Mouse (Mus musculus): Measurements from ENCODE around the gene Irf2bp2.

Gene Irf2bp2

GRCm38 (mm10) chr8:126567674-126568073, 26.1 kb downstream of the Irf2bp2 start:
- no peak for DNase-seq (ENCODE audit: low spot score)

- DNase-seq (ENCODE audit: low spot score): peak; percentile 53
These were observed 27.2 kb downstream of the Irf2bp2 start for GRCm38 (mm10) chr8:126566446-126567062.

- DNase-seq (ENCODE audit: low spot score): no peak
These were observed 27.8 kb downstream of the Irf2bp2 start for GRCm38 (mm10) chr8:126565954-126566445.

GRCm38 (mm10) chr8:126565231-126565781, 28.5 kb downstream of the Irf2bp2 start:
- DNase-seq (ENCODE audit: low spot score): no peak

GRCm38 (mm10) chr8:126564551-126565154, 29.1 kb downstream of the Irf2bp2 start:
- no peak for DNase-seq (ENCODE audit: low spot score)

DNA sequence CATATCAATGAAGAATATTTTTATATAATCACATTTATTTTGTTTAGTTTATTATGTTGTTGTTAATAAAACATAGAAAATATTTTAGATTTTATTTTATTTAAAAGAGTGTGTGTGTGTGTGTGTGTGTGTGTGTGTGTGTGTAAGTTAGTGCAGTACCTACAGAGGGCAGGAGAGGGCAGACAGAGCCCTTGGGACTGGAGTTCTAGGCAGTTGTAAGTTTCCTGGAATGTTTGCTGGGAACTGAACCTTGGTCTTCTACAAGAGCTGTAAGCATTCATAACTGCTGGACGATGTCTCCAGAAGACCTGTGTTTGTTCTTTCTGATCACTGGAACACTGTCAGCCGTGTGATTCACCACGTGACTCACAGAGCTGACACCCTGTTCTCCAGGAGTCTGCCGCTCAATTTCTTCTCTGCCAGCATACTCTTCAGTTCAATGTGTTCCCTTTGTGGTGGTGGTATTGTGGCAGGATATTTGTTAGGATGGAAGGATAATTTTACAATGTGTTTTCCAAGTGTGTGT, 32.4 kb downstream of the Irf2bp2 start:
- no peak for DNase-seq (ENCODE audit: low spot score)

- DNase-seq (ENCODE audit: low spot score): no peak
These were observed 35.3 kb downstream of the Irf2bp2 start for GRCm38 (mm10) chr8:126558400-126558953.

DNA sequence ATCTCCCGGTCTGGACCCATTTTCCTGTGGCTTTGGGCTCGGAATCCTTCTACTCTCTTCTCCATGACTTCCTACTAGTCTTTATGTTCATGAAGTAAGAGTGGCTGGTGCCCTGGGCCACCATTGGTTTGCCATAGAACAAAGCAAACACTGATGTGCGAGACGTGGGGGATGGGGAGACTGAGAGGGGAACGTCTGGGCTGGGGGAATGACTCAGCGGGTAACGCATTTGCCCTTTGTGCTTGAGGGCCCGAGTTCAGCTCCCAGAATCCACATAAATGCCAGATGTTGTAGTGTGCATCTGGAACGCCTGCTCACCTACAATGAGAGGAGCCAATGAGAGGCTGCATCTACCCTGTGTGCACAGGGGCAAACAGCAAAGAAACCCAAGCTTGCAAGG, 36.4 kb downstream of the Irf2bp2 start:
- DNase-seq (ENCODE audit: low spot score): no peak

DNA sequence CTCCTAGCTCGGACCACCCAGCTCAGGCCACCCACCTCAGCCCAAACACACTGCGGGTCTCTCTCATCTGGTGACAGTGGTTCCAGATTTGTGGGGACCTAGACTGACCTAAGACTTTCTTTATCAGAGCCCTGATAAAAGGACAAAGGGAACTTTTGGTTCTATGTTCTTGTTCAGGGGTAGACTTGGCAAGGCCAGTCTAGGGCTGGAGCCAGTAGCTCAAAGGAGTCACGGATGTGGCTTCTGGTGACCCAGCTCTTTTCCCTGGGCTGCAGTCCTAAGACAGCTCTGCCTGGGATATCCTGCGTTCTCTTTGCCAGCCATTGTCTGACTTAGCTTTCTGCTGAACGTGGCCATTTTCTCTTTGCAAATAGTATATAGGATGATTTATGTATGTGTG, 37.1 kb downstream of the Irf2bp2 start:
- DNase-seq (ENCODE audit: low spot score): no peak

DNA sequence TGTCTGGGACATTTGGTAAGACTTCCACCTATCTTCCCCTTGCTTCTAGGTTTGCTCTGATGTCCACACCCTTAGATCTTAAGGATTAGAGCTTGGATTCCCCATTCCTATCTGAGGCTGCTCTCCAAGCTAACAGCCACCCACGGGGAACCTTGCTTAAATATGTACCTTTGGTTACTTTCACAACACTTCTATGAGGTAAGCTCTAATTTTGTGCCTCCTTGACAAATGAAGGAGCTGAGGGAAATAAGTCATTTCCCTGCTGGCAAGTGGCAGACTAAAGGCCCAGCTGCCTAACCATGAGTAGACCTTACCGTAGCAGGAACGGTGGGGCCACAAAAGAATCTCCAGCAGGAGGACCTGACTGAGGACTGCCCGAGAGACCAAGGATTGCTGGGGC, 39.0 kb downstream of the Irf2bp2 start:
- DNase-seq (ENCODE audit: low spot score): no peak

DNA sequence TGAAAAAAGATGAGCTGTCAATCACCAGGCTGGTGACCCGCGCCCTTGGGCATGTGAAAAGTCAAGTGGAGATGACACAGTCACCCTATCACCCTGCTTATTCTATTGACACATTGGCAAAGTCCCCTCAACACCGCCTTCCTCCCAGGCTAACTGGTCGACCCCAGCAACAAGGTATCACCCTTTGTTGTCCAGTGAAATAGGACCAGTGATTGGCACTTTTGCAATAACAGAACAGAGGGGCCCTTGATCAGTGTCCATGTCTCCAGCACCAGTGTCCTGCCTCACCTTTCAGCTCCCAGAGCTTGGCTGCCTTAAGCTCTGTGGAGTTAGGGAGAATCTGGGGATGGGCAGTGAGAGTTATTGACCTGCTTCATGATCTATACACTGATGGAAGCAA, 41.9 kb downstream of the Irf2bp2 start:
- no peak for DNase-seq (ENCODE audit: low spot score)

- DNase-seq (ENCODE audit: low spot score): peak; percentile 88
These were observed 42.8 kb downstream of the Irf2bp2 start for GRCm38 (mm10) chr8:126550944-126551357.

- peak; percentile 59 for DNase-seq (ENCODE audit: low spot score)
These were observed 45.9 kb downstream of the Irf2bp2 start for GRCm38 (mm10) chr8:126547841-126548240.

DNA sequence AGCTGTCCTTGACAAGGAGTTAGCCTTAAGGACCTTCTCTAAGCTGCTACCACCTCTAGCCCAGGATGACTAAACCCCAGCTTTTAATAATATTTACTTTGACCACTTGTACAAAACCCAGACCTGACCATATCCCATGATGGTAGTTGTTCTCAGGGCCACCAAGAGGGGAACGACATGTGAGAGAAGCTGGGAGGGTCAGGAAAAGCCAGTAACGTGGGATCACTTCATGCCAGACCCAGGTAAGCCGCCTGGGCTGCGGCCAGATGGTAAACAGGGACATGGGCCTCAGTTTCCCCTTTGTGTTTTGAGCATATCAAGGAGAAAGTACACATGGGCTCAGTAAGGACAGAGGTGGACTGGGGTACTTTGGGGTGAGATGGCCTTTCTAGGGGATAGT, 46.4 kb downstream of the Irf2bp2 start:
- DNase-seq (ENCODE audit: low spot score): no peak

DNA sequence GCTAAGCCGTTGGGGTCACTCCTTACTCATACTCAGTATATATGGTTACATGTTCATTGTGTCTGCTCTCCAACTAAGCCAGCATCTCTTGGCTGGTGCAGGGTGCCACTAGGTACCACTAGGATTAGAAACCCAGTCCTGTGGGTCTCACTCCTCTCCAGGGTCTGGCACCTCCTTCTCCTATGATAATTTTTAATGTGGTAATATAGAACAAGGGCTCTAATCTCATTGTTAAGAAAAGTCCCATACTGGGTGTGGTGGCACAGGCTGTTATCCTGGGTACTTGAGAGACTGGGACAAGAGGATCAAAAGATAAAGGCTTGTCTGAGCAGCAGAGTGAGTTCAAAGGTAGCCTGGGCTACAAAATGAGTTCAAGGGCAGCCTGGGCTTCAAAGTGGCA, 47.3 kb downstream of the Irf2bp2 start:
- no peak for DNase-seq (ENCODE audit: low spot score)

DNA sequence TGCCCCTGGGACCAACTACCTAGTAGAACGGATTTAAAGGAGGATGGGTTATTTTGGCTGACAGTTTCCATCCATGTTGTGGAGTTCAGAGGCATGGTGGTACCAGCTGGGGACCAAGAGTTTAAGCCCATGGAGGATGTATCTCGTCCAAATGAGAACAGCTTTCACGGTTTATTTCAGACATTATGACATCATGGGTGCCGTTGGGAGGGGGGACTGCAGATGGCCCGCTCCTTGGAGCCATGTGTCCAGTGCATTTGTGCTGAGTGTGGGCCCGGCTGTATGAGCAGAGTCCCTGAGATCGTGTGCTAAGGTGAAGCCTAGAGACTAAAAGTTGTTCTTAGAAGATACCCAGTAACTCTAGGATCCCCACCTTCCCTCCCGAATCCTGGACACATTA, 50.4 kb downstream of the Irf2bp2 start:
- no peak for DNase-seq (ENCODE audit: low spot score)

- DNase-seq (ENCODE audit: low spot score): no peak
These were observed 51.0 kb downstream of the Irf2bp2 start for GRCm38 (mm10) chr8:126542757-126543156.

- no peak for DNase-seq (ENCODE audit: low spot score)
These were observed 51.6 kb downstream of the Irf2bp2 start for GRCm38 (mm10) chr8:126542090-126542689.

DNA sequence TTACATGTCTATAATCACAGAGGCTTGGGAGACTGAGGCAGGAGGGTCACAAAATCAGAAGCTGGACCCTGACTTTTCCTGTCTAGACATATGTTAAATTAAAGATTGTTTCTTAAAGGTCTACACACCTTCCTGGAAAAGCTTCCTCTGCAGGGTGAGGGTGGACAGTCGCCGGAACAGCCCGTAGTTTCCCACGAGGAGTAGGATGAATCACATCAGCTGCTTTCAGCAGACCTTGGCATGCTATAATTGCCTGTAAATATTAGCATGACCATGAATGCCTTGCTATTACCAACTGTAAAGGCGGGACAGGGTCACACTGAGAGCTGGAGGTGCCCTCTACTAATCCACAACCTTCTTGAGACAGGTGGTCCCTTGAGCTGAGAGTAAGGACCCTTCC, 53.5 kb downstream of the Irf2bp2 start:
- no peak for DNase-seq (ENCODE audit: low spot score)

DNA sequence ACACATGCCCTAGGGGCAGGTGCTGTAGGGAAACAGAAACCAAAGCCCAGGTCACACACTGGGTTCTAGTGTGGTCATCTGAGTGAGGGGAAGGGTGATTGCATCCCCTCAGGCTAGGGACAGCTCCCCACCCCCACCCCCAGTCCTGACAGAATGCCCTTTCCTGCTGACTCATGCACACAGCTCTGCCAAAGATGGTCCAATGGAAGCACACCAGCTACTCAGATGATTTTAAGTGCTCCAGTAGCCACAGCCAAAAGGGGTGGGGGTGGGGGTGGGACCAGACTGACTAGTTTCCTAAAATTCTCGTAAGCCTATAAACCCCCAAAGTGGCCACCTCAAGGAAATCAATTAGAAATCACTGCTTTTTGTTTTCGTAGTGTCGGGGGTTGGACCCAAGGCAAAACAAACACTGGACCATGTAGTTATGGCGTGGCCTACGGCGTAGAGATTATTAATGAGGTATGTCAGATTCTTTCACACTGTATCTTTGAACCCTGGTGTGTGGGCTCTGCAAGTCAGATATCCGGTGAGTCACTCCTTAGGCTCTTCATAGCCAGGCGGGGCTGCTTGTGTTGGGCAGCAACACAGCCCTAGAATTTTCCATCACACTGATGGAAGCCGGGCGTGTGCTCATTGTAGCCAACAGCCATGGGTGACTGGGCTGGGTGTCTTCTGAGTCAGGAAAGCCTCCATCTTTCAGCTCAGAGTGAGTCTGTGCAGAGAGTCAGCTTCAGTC, 54.3 kb downstream of the Irf2bp2 start:
- peak; percentile 72 for DNase-seq (ENCODE audit: low spot score)

GRCm38 (mm10) chr8:126538648-126539354, 55.0 kb downstream of the Irf2bp2 start:
- no peak for DNase-seq (ENCODE audit: low spot score)

Measured in urinary bladder, postnatal 14 days (tissue).